Mouse (Mus musculus): ENCODE measurements around the gene Cpa5. TPM values are rescaled to one million over a fixed set of nuclear protein-coding genes. Genes with fewer than 3 reads are reported as not detected.

Gene Cpa5
- total and polyA plus RNA-seq, 3 experiments, result not detected

DNA sequence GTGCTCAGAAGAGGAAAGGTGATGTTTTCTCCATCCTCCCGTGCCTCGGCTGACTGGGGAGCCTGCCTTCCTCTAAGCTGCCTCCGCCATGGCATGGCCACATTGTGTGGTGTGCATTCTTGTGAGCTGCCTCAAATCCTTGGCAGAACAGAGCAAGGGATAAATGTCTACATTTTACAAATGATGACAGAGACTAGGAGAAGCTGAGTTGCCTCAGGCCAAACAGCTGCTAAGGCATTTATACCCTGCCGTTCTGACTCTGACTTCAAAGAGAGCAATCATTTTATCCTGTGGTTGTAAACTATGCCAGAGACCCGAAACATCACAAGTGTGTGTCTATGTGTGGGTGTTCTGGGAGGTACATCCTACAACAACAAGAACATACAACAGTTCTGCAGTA, 56.8 kb downstream of the Cpa5 start:
- no peak for DNase-seq (ENCODE audit: low spot score)
- no peak for TF ChIP-seq POLR2AphosphoS5 (IDR thresholded peaks at IDR 0.05; ENCODE audit: insufficient replicate concordance, low read depth, low read length)
- TF ChIP-seq GATA1 (IDR thresholded peaks at IDR 0.05; ENCODE audit: borderline replicate concordance, low read length), result no peak
- TF ChIP-seq CTCF (IDR thresholded peaks at IDR 0.05; ENCODE audit: low read depth, low read length), result no peak
- no peak for TF ChIP-seq GATA2 (IDR thresholded peaks at IDR 0.05; ENCODE audit: borderline replicate concordance, low read depth, low read length)
- no peak for TF ChIP-seq TAL1 (conservative IDR thresholded peaks at IDR 0.05; ENCODE audit: low read depth, low read length)
- Histone ChIP-seq H3K4me3 (ENCODE audit: low read depth, low read length) (no peak overlapping the region), H3K36me3 (replicated peaks) (peaks cover 8% of the 10 kb centered on the region), H3K9me3 (replicated peaks) (no peaks in the 10 kb centered on the region), H3K27me3 (ENCODE audit: insufficient read depth, low read length) (no peaks in the 10 kb centered on the region), H3K4me1 (ENCODE audit: insufficient read depth, low read depth, low read length) (0 out of 2 replicates have a peak, but pooled peaks cover 2% of the 10 kb centered on the region)
- no peak for ATAC-seq (ENCODE audit: extremely low read depth, insufficient number of reproducible peaks, low FRiP score, poor library complexity, severe bottlenecking)

DNA sequence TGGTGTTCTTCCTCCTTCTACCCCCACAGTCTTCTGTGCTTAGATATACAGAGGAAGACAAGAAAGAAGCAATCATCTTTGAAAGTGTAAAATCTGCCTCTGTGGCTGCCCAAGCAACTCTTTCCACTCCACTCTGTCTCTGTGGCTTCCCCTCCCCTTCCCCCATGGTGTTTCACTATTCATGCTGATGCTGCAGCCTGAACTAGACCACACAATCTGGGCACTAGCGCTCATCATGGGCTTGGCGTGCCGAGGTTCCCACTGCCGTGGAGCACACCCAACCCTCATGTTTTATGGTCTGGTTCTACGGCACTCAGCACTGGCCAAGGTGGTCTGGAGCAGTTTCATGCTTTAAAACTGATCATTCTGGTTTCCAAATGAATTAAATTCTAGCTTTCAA, 60.9 kb downstream of the Cpa5 start:
- TF ChIP-seq POLR2AphosphoS5 (IDR thresholded peaks at IDR 0.05; ENCODE audit: insufficient replicate concordance, low read depth, low read length) (no peak), CTCF (IDR thresholded peaks at IDR 0.05; ENCODE audit: low read depth, low read length) (no peak), TAL1 (conservative IDR thresholded peaks at IDR 0.05; ENCODE audit: low read depth, low read length) (no peak), GATA1 (IDR thresholded peaks at IDR 0.05; ENCODE audit: borderline replicate concordance, low read length) (no peak), GATA2 (IDR thresholded peaks at IDR 0.05; ENCODE audit: borderline replicate concordance, low read depth, low read length) (no peak)
- DNase-seq (ENCODE audit: low spot score), result no peak

DNA sequence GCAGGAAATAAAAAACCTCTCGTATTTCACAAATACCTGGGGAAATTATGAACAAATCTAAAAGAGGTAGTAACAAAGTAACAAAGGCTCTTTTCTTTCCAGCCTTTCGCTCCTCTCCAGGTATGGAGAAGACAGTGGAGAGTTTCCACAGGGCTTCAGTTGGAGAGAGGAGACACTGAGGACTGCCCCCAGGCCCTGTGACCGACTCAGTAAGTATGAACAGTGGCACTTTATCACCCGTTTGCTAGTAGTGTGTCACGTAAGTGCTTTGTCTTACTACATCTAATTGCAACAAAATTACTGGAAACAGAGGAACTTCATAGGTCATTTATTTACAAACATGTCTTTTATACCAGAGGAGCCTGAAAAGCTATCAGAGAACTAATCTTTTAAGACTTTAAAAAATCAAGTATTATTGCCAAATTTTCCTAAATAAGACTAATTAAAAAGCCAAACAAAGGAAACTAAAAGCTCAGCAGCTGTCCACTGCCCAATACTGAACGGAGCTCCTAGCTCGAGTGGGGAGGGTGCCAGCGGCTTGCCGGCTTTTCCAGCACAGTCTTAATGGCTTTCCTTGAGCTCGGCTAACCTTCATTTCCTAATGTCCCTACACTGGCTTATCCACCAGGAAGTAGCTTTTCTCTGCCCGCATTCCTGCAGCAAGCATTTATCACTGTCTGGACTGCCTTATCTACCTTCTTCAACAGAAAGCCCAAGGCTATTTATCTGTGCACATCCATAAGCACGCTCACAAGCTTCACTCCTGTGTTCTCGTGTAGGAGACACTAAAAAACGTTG, 63.2 kb downstream of the Cpa5 start:
- TF ChIP-seq TAL1 (conservative IDR thresholded peaks at IDR 0.05; ENCODE audit: low read depth, low read length), result no peak
- TF ChIP-seq GATA1 (IDR thresholded peaks at IDR 0.05; ENCODE audit: borderline replicate concordance, low read length), result no peak
- Histone ChIP-seq H3K27me3 (ENCODE audit: insufficient read depth, low read length) (no peaks in the 10 kb centered on the region), H3K9me3 (replicated peaks) (no peaks in the 10 kb centered on the region), H3K36me3 (replicated peaks) (peaks cover 17% of the 10 kb centered on the region), H3K4me3 (ENCODE audit: low read depth, low read length) (no peak overlapping the region), H3K4me1 (ENCODE audit: insufficient read depth, low read depth, low read length) (0 out of 2 replicates have a peak, but pooled peaks cover 5% of the 10 kb centered on the region)
- DNase-seq (ENCODE audit: low spot score) (no peak), ATAC-seq (ENCODE audit: extremely low read depth, insufficient number of reproducible peaks, low FRiP score, poor library complexity, severe bottlenecking) (no peak)

More for the DNA sequence above, 60.9 kb downstream of the Cpa5 start:
- Histone ChIP-seq H3K4me3 (ENCODE audit: low read depth, low read length) (no peak overlapping the region), H3K27me3 (ENCODE audit: insufficient read depth, low read length) (no peaks in the 10 kb centered on the region), H3K9me3 (replicated peaks) (no peaks in the 10 kb centered on the region), H3K4me1 (ENCODE audit: insufficient read depth, low read depth, low read length) (0 out of 2 replicates have a peak, but pooled peaks cover 5% of the 10 kb centered on the region), H3K36me3 (replicated peaks) (peaks cover 11% of the 10 kb centered on the region)
- no peak for ATAC-seq (ENCODE audit: extremely low read depth, insufficient number of reproducible peaks, low FRiP score, poor library complexity, severe bottlenecking)

DNA sequence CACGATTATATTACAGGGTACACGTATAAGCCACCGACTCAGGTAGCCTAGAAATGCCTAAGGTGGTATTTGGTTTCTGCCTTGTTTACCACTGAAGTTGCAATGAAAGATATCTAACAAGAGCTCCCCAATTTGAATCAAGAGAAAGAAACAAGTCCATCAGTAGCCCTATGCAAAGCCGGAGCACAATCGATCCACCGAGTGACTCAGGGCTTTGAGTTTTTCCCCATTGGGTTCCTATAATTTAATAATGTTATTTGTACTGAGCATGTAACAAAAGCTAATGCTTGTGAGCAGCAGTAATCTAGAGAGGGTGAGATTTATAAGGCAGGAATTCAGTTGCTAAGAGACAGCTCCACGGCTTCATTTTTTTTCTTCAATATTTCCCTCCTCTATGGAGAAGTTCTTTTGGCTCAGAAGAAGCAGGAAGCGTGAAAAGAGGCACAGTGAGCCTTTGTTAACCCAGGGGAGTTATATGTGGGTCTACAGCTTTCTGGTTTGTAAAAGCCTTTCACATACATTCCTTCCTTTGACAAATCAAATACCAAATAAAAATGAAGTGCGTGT, 64.0 kb downstream of the Cpa5 start:
- no peak overlapping the region for H3K4me3 ChIP-seq (ENCODE audit: low read depth, low read length)
- H3K9me3 ChIP-seq (replicated peaks), result no peaks in the 10 kb centered on the region
- TF ChIP-seq TAL1 (conservative IDR thresholded peaks at IDR 0.05; ENCODE audit: low read depth, low read length) (no peak), GATA1 (IDR thresholded peaks at IDR 0.05; ENCODE audit: borderline replicate concordance, low read length) (no peak), GATA2 (IDR thresholded peaks at IDR 0.05; ENCODE audit: borderline replicate concordance, low read depth, low read length) (no peak), POLR2AphosphoS5 (IDR thresholded peaks at IDR 0.05; ENCODE audit: insufficient replicate concordance, low read depth, low read length) (no peak), CTCF (IDR thresholded peaks at IDR 0.05; ENCODE audit: low read depth, low read length) (no peak)
- DNase-seq (ENCODE audit: low spot score) (no peak), ATAC-seq (ENCODE audit: extremely low read depth, insufficient number of reproducible peaks, low FRiP score, poor library complexity, severe bottlenecking) (no peak)
- H3K4me1 ChIP-seq (ENCODE audit: insufficient read depth, low read depth, low read length), result 0 out of 2 replicates have a peak, but pooled peaks cover 5% of the 10 kb centered on the region
- peaks cover 21% of the 10 kb centered on the region for H3K36me3 ChIP-seq (replicated peaks)
- no peaks in the 10 kb centered on the region for H3K27me3 ChIP-seq (ENCODE audit: insufficient read depth, low read length)

DNA sequence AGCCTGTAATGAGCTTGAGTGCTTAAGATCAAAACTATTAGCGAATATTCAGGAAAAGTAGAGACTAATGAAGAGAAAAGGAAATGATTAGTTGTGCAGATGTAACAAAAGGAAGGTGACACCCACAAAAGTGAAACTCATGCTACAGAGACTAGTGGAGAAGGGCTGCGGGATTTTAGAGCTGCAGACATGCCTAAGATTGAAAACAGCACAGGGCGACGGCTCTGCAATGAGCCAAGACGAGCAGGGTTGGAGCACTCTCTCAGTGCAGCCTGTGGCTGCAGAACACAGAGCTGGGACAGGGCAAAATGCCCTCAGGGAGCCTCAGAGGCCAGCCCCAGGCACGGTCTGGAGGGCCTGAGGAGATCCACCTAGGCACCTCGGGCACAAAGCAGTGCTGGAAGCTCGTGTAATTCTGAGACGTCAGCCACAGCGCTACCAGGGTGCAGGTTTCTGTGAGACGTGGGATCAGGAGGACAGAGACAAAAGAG, 64.5 kb downstream of the Cpa5 start:
- Histone ChIP-seq H3K27me3 (ENCODE audit: insufficient read depth, low read length) (no peaks in the 10 kb centered on the region), H3K4me1 (ENCODE audit: insufficient read depth, low read depth, low read length) (0 out of 2 replicates have a peak, but pooled peaks cover 5% of the 10 kb centered on the region), H3K9me3 (replicated peaks) (no peaks in the 10 kb centered on the region), H3K4me3 (ENCODE audit: low read depth, low read length) (no peak overlapping the region), H3K36me3 (replicated peaks) (peaks cover 22% of the 10 kb centered on the region)
- DNase-seq (ENCODE audit: low spot score), result no peak
- no peak for TF ChIP-seq CTCF (IDR thresholded peaks at IDR 0.05; ENCODE audit: low read depth, low read length)
- TF ChIP-seq GATA1 (IDR thresholded peaks at IDR 0.05; ENCODE audit: borderline replicate concordance, low read length), result no peak
- TF ChIP-seq GATA2 (IDR thresholded peaks at IDR 0.05; ENCODE audit: borderline replicate concordance, low read depth, low read length), result no peak
- TF ChIP-seq POLR2AphosphoS5 (IDR thresholded peaks at IDR 0.05; ENCODE audit: insufficient replicate concordance, low read depth, low read length), result no peak
- no peak for TF ChIP-seq TAL1 (conservative IDR thresholded peaks at IDR 0.05; ENCODE audit: low read depth, low read length)
- no peak for ATAC-seq (ENCODE audit: extremely low read depth, insufficient number of reproducible peaks, low FRiP score, poor library complexity, severe bottlenecking)

DNA sequence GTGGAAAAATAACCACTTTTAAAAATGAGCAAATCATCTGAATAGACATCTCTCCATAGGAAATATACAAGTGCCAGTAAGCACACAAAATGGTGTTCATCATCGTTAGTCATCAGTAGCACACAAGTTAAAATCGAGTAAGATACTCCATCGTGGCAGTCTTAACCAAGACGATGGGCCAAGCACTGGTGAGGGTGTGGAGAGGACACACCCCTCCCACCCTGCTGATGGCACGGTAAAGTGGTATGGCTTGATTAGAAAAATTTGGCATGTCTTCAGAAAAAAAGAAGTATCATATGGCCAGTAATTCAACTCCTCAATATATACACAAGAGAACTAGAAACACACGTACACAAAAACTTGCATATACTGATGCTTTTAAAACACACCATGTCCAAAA, 65.7 kb downstream of the Cpa5 start:
- Histone ChIP-seq H3K9me3 (replicated peaks) (no peaks in the 10 kb centered on the region), H3K27me3 (ENCODE audit: insufficient read depth, low read length) (no peaks in the 10 kb centered on the region), H3K36me3 (replicated peaks) (peaks cover 22% of the 10 kb centered on the region), H3K4me3 (ENCODE audit: low read depth, low read length) (no peak overlapping the region), H3K4me1 (ENCODE audit: insufficient read depth, low read depth, low read length) (0 out of 2 replicates have a peak, but pooled peaks cover 5% of the 10 kb centered on the region)
- no peak for ATAC-seq (ENCODE audit: extremely low read depth, insufficient number of reproducible peaks, low FRiP score, poor library complexity, severe bottlenecking)
- DNase-seq (ENCODE audit: low spot score), result no peak
- no peak for TF ChIP-seq GATA2 (IDR thresholded peaks at IDR 0.05; ENCODE audit: borderline replicate concordance, low read depth, low read length)
- TF ChIP-seq POLR2AphosphoS5 (IDR thresholded peaks at IDR 0.05; ENCODE audit: insufficient replicate concordance, low read depth, low read length), result no peak
- TF ChIP-seq TAL1 (conservative IDR thresholded peaks at IDR 0.05; ENCODE audit: low read depth, low read length), result no peak
- no peak for TF ChIP-seq CTCF (IDR thresholded peaks at IDR 0.05; ENCODE audit: low read depth, low read length)
- TF ChIP-seq GATA1 (IDR thresholded peaks at IDR 0.05; ENCODE audit: borderline replicate concordance, low read length), result no peak
